Mouse (Mus musculus): ENCODE data around the gene Rab6a.

Rab6a gene

DNA sequence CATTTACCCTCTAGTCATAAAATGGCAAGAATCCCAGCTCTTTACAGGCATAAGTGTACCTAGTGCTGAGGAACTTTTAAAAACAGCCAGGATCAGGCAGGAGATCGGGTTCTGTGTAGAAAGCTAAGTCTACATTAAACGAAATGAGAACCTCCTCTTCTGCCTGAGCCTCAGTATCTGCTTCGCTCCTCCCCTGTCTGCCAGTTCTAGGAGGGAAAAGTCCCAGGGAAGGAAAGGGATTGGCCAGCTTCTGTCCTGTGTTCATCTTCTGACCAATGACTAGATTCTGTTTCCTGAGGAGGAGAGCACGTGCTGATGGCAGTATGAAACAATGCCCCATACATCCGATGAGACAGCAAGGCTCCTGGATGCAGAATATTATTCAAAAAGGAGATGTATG is 73.9 kb downstream of the Rab6a start:
- DNase-seq (ENCODE audit: low spot score in 2 of 2), result no peak

DNA sequence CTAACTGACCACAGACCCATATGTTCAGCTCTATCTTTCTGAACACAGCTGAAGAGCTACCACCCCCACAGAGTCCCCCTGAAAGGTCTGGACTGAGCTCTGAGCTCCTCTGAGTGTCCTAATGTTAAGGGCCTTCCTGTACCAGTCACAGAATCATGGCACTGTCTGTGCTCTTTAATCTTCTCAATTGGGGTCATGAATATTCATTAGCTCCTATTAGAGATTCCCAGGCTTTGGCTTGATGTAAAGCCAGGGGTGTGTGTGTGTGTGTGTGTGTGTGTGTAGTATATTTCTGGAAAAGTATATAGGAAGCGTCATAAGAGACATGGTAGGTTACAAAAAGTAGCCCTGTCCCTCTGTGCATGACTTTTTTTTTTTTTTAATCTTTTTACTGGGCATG is 76.0 kb downstream of the Rab6a start:
- DNase-seq (ENCODE audit: low spot score in 2 of 2), result no peak

GRCm38 (mm10) chr7:100684081-100684480 is 76.9 kb downstream of the Rab6a start:
- DNase-seq (ENCODE audit: low spot score in 2 of 2), result no peak

DNA sequence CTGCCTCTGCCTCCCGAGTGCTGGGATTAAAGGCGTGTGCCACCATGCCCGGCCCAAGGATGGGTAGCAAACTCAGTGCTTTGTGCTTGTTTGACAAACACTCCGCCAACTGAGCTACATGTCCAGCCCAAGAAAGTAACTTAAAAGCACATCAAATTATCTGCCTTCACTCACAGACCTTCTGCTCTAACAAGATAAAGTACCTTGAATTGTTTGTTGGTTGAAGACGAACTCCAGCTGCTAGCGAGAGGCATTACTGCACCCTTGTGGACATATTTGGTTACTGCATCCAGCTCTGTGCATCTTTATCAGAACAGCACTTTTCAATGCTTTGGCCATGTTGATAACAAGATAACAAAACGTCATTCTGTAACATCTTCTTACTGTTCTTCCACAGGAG is 77.3 kb downstream of the Rab6a start:
- DNase-seq (ENCODE audit: low spot score in 2 of 2), result peak; percentile 42 to 62

DNA sequence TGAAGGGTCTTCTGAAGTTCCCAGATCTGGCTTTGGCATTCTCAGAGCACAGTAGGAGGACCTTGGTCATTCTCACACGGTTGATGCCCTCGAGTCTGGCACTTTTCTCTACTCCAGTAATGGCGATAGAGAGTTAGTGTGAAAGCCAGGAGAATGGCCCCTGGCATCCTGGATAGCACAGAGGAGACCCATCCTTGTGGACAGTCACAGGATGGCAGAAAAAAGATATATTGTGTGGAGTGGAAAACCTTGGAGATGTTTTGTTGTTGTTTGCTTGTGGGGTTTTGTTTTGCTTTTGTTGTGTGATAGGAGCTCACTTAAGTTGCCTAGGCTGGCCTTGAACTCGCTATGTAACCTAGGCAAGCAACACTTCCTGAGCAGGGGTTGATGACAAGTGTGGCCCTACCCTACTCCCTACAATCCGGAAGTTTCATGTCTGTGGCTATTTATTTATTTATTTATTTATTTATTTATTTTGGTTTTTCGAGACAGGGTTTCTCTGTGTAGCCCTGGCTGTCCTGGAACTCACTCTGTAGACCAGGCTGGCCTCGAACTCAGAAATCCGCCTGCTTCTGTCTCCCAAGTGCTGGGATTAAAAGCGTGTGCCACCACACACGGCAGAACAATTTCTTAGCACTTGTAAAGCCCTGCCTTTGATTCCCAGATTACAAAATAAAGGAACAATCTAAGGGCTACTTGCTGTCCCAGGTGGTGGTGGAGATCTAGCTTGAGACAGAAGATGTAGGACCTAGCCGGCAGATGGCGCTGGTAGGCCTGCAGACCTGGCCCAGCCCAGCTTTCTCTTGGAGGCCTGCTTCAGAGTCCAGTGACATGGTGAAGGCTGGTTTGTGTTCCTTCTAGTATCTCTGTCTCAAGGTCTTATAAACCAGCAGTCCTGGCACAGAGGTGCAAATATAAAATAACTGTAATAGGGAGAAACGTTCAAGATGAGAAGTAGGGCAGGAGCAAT is 78.1 kb downstream of the Rab6a start:
- DNase-seq (ENCODE audit: low spot score in 2 of 2), result peak; percentile 50 to 69

DNA sequence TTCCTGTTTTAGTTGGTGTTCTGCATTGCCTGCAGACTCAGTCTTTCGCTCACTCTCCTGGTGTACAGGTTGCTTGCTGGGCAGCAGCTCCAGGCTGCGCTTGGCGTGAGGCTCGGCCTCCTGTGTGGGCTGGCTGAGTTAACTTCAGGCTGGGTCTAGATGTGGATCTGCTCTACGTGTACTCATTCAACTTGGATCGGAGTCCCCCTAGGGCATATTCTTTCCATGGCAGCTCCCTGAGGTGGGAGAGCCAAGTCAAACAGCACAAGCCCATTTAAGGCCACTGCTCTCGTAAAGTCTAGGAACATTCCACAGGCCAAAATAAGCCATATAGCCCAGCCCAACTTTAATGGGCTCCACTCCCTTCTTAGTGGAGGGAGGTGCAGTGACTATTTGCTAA is 81.3 kb downstream of the Rab6a start:
- DNase-seq (ENCODE audit: low spot score in 2 of 2), result no peak

Data from natural killer cell, adult 2 months (primary cell).